Mouse (Mus musculus): ENCODE data around the gene Vps29.
"Not testable (repeated sequence)": the region's sequence is repeated elsewhere in the genome, so short reads cannot be mapped to it uniquely, and the experiment has no call there.

The Vps29 gene

GRCm38 (mm10) chr5:122353807-122354491 lies at the start of gene Vps29, which contains the start of gene Rad9b:
TSS of gene Vps29 (plus strand) at chr5:122354369.
TSS of gene Rad9b (minus strand) at chr5:122354233.
- DNase-seq (ENCODE audit: low spot score): peak; percentile 98

DNA sequence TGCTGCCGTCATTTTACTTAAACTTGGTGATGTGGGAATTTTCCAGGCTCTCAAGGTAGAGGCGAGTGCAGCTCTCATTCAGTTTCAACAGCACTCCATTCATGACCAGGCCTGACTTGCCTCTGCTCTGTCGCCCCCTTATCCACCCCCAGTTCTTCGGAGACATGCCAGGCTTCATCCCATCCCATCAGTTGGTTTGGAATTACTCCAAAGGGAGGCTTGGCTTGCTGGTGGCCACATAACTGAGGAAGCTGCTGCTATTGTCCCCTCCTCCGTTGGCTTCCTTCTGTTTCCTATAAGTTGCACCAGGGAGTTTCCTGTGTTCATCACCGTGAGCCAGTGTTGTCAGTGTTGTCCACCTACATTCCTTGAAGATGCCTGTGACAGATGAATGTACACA lies 49.6 kb upstream of the Vps29 start:
- no peak for DNase-seq (ENCODE audit: low spot score)

- no peak for DNase-seq (ENCODE audit: low spot score)
Observed at GRCm38 (mm10) chr5:122305472-122305871, 48.7 kb upstream of the Vps29 start.

- no peak for DNase-seq (ENCODE audit: low spot score)
Observed at GRCm38 (mm10) chr5:122306536-122306935, 47.6 kb upstream of the Vps29 start.

DNA sequence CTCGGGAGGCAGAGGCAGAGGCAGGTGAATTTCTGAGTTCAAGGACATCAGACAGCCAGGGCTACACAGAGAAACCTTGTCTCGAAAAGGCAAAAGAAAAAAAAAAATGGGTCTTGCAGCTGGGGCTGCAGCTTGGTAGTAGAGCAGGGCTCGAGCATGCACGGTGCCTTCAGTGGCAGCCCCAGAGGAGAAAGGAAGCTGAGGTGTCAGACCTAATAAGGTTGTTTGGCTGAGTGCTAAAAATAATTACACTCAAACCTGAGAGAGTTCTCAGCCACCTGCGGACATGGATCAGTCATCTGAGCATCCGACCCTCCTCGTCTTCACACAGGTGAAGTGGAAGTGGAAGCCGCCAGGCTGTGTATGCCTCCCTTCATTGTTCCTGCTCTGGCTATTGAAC lies 43.5 kb upstream of the Vps29 start:
- no peak for DNase-seq (ENCODE audit: low spot score)

DNA sequence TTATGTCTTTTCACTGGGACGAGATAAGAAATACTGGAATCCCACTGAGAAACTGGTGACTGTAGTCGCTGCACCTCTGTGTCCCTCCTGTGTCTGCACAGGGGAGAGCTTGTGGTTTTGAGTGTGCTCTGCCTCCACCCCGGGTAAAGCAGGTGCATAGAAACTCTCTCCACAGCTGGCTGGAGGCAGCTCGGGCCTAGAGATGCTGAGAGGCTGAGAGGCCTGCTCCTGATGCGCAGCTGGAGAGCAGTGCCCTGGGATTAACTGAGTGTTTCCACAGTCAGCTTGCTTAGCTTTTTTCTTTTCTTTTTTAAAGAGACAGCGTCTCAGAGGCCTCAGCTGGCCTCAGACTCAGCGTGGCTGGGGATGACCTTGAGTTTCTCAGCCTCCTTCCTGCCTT lies 42.5 kb upstream of the Vps29 start:
- DNase-seq (ENCODE audit: low spot score): no peak

DNA sequence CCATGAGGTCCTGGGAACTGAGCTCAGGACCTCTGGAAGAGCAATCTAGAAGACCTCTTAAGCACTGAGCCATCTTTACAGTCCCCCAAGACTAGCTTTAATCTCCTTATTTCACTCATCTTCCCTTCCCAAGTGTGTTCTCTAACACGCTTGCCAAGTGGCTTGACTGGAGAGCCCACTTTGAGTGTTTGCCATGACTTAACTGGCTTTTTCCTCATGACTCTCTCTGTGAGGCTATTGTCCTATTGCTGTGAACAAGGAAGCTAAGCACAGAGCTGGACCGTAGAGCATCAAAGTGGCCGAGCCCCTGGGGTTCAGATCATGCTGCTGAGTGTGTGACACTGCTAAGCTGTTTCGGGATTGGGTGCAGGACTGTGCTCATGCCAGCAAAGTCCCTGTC lies 41.8 kb upstream of the Vps29 start:
- DNase-seq (ENCODE audit: low spot score): no peak

DNA sequence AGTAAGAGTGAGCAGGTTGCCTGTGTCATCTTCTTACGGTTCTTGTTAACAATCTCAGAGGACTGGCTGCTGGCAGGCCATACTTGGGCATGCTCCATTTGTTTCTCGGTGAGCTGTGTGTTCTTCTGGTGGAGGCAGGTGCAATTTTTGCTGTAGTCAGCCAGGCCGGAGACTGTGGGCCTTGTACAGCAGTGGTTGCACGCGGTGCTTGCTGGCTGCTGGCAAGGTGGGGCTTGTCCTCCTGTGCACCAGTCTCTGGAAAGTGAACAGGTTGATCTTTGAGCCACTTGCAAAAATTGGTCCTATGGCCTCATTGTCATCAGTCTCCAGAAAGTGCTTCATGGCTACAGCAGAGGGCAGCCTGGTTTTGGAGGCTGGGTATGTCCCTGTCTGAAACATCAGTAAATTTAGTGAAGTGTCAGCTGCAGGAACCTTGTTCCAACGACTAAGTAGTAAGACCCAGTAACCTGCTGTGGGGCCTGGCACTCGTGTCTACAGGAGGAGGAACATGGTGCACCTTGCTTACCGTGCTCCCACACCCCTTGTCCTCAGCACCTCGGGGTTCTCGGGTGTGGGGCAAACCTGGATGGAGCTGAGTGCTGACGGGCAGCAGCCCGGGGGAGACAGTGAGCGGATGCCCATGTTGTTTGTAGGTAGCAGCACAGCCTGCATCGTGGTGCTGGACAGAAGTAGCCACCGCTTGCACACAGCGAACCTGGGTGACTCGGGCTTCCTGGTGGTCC lies 41.1 kb upstream of the Vps29 start:
- no peak for DNase-seq (ENCODE audit: low spot score)

- DNase-seq (ENCODE audit: low spot score): peak; percentile 69
Observed at GRCm38 (mm10) chr5:122314966-122315667, 39.1 kb upstream of the Vps29 start.

DNA sequence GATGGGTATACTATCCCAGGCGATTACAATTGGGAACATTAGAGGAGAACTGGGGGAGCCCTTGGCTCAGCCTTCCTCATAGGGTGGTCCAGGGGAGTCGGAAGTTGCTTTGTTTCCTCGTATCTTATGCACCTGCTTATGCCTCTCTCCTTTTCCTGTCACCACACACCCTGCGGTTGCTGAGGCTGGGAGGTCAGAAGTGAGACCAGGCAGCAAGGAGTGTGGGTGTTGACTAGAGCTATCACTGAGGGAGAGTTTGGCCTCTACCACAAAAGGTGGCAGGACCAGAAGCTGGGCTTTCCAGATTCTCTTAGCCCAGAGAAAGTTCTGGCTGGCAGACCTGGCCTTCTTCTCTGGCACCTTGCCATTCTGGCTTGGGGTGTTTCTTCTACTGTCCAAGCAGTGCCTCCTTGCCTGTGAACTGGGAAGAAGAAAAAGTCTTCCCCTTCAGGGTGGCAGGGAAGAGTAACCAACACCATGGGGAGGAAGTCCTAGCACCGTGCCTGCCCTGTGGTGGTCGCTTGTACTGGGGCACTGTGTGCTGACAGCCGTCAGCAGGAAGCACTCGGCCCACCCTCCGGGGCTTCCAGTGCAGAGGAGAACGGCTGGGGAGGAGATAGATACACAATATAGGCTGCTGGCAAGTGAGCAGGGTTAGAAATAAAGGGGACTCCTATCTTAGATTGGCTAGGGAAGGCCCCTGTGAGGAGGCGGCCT lies 36.7 kb upstream of the Vps29 start:
- no peak for DNase-seq (ENCODE audit: low spot score)

- peak; percentile 23 for DNase-seq (ENCODE audit: low spot score)
Observed at GRCm38 (mm10) chr5:122318100-122318499, 36.1 kb upstream of the Vps29 start.

DNA sequence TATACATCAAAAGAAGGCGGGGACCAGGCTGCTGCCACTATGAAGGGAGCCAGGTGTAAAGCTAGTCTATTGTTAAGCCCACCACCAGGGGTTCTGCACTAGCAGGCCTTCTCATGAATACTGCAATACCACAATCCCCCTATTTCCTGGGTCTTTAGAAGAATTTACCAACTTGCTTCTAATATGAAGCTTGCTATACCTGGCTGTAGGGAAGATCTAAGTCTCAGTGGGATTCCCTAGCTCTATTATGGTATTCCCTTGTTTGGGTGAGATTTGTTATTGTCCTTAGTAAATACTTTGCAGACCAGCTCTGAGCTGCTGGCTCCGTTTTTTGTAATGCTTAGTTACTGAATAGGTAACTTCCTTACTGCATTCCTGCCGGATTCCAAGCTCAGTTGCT lies 35.2 kb upstream of the Vps29 start:
- not testable (repeated sequence) for DNase-seq (ENCODE audit: low spot score)

DNA sequence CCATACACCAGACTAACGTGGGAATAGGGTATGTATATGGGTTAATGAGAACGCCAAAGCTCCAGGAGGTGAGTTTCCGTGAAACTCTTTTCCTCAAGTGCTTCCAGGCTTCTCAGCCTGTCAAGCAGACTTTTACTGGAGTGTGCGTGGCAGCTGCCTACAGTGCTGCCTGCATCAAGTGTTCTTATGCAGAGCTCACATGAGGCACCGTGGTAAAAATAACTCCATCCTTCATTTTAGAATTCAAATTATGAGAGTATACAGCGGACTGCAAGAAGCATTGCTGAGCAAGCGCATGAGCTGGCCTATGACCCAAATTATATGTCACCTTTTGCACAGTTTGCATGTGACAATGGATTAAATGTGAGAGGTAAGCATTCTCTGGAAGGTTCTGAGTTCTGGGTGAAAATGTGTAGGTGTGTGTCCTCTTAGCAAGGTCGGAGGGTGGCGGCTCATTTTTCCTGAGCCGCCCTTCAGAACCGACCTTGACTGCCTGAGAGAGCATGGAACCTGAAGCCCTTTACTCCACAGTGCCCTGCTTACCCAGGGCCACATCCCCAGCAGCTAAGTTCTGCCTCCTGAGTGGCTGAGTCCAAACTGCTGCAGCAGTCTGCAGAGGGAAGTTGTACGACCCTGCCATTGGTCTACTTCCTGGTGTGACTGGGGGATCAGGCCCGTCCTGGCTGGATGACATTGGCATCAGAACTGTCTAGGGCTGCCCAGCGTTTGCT lies 34.5 kb upstream of the Vps29 start:
- DNase-seq (ENCODE audit: low spot score): no peak

DNA sequence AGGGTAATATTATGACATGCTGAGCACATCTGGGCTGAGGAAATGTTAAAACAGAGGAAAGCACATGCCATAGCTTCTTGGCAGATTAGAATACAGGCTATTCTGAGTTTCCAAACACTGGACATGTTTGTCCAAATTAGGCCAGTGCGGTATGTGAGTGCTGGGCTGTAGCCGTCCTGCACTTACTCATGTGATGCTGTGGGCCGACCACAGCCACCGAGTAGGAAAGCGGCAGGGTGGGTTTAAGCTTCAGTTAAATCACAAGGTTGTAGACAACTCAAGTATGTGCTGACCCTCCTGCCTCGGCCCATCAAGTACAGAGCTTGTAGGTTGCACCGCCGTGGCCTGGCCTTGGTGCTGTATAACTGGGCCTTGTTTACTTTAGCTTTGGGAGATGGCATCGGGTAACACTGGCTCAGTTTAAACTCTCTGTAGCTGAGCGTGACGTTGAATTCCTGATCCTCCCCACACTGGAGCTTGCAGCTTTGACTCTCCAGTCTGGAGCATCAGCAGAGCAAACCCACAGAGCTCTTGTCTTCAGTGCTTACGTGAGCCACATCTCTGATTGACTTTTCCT lies 33.9 kb upstream of the Vps29 start:
- no peak for DNase-seq (ENCODE audit: low spot score)

DNA sequence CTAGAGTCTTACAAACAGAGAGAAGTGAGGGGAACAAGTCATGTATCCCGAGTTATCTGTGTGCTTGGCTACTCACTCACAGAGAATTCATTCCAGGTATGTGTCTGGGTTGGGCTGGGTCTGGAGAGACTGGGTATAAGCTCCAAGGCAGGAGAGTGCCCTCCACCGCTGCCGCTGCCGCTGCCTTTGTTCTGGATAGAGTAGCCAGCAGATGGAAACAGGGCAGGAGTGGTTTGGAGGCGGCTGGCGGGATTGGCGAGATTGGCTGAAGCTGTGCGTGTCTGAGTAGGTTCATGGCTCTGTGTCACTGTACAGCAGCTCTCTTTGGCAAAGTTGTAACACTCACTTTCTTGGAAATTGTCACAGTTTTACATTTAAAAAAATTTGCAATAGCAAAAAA lies 30.6 kb upstream of the Vps29 start:
- no peak for DNase-seq (ENCODE audit: low spot score)

DNA sequence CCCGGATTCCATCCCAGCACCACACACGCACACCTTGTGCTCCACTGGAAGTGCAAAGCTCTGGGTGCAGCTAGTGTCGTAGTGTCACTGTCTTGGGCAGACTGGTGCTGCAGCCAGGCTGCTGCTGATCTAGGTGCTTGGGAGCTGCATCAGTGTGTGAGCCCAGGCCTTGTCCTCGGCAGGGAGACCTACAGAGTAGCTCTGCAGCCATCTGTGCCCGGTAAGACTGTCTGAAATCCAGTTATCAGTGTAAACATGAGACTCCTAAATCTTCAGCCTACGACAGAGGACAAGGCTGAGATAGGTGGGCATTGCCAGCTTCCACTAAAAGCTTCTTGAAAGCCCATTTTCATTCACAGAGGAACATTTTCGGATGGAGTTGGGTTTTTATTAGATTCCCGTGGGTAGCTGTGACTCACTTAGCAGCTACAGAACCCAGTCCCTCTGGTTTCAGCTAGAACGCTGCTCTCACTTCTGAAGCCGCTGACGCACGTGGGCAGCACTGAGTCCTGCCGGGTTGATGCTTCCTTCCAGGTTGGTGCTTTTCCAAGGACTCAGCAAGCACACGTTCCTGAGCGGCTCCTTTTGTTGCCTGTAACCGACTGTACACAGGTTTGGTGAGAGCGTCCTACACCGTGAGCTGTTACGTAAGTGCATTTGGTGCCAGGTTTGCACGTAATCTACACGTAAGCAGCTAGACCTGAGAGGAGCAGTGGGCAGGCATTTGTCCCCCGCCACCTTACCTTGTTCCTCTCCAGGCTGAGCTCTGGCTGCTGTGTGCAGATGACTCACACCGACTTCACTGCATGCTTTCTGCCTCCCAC lies 29.3 kb upstream of the Vps29 start:
- DNase-seq (ENCODE audit: low spot score): no peak

- DNase-seq (ENCODE audit: low spot score): no peak
Observed at GRCm38 (mm10) chr5:122325477-122325876, 28.7 kb upstream of the Vps29 start.

DNA sequence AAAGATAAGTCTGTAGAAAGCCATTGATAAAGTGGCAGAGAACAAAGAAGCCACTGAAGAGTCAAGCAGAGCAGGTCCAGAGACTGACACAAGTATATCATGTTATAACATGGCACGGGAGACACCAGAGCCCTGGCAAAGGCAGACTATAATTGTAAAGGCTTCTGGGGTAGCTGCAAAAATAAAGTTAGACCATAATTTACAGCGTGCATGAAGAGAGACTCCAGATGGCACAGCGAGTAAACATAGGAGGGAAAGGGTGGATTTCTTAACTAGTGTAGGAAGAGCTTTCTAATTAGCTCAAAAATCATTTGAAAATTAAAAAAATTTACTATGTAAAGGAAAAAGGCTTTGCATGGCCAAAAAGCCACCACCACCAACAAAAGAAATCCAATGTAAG lies 26.9 kb upstream of the Vps29 start:
- DNase-seq (ENCODE audit: low spot score): no peak

GRCm38 (mm10) chr5:122330269-122330668 lies 23.9 kb upstream of the Vps29 start:
- no peak for DNase-seq (ENCODE audit: low spot score)

DNA sequence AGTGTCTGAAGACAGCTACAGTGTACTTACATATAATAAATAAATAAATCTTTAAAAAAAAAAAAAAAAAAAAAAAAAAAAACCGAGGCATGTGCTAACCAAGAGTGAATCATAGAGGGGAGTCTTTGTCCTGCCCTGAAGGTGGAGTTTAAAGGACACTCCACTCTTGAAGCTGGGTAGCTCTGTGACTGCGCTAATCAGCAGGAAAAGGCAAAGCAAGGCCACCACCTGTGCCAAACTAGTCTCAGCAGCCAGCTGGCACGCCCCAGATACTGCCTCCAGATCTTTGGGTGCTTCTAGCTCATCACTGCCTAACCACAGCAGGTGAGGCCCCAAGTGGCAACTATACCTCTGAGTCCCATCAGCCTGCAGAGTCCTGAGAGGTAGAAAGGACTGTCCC lies 19.5 kb upstream of the Vps29 start:
- DNase-seq (ENCODE audit: low spot score): no peak
